Mouse (Mus musculus) urinary bladder, adult 18-20 months (tissue): Measurements from ENCODE around the gene Rph3a.
A peak's percentile ranks its signal among the peaks of the same experiment; 100 is the strongest.

Experiments
- DNase-seq, 2 experiments: peaks; one replicate each; pipeline ENCODE4 v3.0.0; 2022; ENCODE audit warnings: low spot score in 2 of 2, mixed read lengths in 2 of 2

Gene Rph3a

DNA sequence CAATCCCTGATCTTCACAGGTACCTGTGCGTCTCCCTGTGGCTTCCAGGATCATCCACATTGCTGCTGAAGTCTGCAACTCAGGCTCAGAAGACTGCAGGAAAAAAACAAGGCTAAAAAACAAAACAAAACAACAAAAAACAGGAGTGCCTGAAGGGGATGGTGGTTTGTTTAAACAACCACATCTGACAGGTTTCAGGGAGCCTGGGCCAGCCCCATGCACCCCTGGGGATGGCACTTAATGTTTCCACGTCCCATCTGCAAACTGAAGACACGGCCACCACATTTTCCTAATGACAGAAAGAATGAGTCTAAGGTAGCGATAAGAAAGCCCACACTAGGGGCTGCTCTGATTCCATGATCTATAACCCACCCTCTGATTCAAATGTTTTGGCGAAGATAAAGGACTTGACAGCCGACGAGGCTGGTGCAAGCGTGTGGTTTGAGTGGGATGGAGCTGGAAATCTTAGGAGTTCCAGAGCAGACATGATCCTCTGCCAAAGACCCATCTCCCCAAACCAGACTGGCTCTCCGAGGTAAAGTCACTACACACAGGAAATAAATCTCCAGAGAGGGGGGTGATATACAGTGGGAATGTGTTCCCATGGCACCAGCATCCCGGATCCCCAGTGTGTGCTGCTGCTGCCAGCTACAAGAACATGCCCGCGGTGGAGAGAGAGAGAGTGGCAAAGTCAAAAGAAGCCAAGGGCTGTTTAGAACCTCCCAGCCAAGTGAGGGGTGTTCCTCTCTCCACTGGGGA is at the start of gene Rph3a:
Gene Rph3a, minus strand, starts transcription at position 282 of the 759 bp plus-strand sequence.
- no peak for DNase-seq

DNA sequence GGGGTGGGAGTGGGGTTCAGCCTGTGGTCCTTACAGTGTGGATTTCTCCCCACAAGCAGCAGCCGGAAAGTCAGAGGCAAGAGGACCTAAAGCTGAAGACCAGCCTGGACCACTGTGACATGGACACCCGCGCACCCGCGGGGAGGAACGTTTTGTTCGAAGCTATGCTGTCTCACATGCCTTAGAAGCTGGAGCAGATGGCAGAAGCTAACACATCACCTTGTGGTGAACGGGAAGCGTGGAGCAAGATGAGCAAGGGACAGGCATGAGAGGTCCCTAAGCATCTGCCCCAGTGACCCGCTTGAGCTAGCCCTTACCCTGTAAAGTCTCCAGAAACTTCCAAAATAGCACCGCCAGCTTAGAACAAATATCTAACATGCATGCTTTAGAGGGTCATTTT is 48.4 kb upstream of the Rph3a start:
- DNase-seq: no peak

DNA sequence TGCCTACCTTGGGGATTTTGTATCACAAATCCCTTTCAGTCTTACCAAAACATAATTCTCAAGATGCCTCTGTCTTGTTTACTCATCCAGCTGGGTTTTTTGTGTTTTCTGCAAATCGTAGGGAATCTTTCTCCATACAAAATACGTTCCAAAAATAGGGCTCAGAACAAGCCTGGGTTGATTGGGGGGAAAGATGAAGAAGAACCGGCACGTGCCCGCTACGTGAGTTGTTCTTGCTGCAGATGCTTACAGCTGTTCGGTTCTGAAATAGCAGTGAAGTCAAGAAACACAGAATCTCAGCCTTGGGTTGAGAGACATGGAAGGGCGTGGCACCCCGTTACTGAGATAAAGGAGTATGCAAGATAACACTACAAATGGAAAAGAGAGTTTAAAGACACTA is 44.0 kb upstream of the Rph3a start:
- DNase-seq: no peak

- no peak for DNase-seq
Observed at GRCm38 (mm10) chr5:121041791-121042190, 31.9 kb upstream of the Rph3a start.

GRCm38 (mm10) chr5:121039465-121039864 is 29.6 kb upstream of the Rph3a start:
- no peak for DNase-seq

- DNase-seq: no peak
Observed at GRCm38 (mm10) chr5:121030161-121030560, 20.3 kb upstream of the Rph3a start.

DNA sequence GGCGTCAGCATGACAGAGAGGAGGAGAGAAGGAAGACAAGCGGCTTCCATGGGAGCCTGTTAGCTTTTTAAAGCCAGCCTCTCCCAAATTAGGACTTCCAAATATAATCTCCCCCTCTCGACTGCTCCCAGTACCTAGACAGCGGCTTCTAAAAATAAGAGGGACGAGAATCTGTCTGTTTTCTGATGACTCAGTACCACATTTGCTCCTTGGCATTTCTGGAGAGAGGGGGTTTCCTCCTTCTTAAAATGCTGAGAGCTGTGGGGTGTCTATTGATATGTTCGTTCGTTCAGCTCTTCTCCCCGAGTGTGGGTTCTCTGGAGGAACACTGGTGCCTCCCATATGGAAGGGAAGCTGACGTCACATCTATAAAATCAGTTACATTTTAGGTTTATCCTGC is 9.6 kb upstream of the Rph3a start:
- DNase-seq: no peak

DNA sequence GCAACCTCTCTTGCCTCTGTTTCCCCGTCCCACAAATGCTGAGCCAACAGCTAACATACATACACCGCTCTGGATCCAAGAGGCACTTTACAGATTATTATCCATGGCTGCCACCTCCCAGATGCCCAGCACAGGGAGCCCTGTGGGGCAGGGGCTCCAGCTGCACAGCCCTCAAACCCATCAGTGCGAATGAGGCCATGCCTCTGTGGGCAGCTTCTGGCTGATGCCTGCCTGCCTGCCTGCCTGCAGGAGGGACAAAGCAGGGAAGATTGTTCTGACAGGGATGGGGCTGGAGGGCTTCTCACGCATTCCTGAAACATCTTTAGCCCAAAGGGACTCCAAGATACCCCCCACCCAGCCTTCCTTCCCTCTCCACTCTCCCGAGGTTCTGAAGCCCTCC is 7.8 kb upstream of the Rph3a start:
- DNase-seq: no peak

- DNase-seq: no peak
Observed at GRCm38 (mm10) chr5:121016405-121016804, 6.5 kb upstream of the Rph3a start.

DNA sequence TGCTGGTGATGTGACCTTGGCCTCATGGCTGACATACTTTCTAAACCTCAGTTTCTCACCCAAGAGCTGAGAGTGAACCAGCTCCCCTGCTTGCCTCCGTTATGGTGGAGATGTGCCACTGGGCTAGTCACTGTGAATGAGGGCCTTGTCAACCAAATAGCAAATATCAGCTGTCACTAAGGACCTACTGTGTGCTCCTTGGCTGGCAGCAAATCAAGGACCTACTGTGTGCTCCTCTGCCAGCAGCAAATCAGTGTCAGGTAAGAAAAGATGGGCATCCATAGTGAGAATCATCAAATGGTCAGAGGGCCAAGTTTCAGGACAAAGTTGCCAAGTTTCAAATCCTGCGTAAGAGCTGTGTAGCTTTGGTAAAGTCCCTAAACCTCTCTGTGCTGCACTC is 4.6 kb upstream of the Rph3a start:
- no peak for DNase-seq

GRCm38 (mm10) chr5:121011962-121012361 is 2.1 kb upstream of the Rph3a start:
- DNase-seq: no peak

DNA sequence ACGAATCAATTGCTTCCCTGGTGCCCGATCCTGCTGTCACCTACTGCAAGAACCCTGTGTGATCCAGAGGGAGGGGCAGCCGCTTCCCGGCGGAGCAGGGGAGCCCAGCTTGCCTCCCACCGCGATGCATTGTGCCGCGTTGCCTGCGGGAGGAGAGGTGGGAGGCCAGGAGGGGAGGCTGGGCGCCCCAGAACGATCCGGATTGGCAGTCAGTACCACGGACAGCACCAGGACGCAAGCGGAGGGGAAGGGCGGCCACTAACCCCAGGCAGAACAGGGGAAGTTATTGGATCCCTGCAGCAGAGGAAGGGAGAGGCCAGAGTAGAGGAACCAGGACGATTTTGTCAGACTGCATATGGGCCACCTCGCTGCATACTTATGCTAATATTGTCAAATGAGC is 486 bp downstream of the Rph3a start:
- peak in 1 of 2 experiments; percentile 27 for DNase-seq

DNA sequence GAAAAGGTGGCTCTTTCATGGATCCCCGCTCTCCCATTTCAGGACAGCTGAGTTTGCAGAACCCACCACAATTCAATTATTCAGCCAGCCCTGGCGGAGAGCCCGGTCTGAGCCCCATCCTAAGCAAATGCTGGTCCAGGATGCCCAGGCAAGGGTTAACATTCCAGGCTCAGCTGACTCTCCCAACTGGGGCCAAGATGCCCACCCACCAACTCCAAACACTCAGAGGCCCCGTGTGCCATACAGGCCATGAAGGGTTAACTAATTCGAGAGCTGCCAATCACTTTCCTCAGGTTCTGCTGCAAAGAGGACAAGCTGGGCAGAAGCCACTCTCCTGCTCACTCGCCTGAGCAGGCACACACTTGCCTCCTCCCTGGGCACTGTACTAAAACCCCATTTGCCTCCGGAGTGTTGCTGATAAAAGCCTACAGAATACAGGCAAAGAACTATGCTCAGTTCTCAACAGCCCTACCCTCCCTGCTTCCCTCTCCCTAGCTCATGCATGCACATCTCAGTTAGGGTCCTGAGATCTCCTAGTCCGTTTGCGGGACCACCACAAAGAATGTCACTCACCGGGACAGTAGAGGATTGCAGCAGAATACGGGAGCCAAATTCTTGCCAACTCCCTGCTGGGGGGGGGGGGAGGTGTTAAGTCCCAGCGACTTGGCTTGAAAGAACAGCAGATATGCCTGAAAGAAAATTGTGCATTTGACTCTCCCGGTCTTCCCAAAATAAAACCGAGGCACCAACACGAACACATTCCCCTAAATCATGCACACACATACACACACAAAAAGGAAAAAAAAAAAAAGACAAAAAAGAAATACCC is 1.3 kb downstream of the Rph3a start:
- no peak for DNase-seq

DNA sequence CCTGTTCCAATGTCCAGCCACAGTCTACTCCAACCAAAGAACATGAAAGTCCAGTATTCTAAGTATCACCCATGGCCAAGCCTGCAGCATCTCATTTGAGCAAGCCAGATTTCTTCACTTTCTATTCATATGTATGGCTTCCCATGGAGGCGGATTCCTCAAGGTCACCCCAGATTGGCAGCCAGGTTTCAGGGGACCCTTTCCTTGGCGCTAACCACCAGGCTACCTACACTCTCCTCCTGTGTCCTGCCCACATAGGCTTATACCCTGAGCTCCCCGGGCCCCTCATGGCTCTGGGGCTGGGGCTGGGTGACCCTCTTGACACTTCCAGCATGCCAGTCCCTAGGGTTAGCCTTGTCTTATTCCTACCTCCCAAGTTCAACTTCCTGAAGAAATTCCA is 2.3 kb downstream of the Rph3a start:
- DNase-seq: no peak

GRCm38 (mm10) chr5:121007130-121007529 is 2.8 kb downstream of the Rph3a start:
- DNase-seq: no peak

GRCm38 (mm10) chr5:121006176-121006575 is 3.7 kb downstream of the Rph3a start:
- DNase-seq: no peak

GRCm38 (mm10) chr5:121003781-121004180 is 6.1 kb downstream of the Rph3a start:
- no peak for DNase-seq

GRCm38 (mm10) chr5:120999573-120999972 is 10.3 kb downstream of the Rph3a start:
- DNase-seq: no peak

DNA sequence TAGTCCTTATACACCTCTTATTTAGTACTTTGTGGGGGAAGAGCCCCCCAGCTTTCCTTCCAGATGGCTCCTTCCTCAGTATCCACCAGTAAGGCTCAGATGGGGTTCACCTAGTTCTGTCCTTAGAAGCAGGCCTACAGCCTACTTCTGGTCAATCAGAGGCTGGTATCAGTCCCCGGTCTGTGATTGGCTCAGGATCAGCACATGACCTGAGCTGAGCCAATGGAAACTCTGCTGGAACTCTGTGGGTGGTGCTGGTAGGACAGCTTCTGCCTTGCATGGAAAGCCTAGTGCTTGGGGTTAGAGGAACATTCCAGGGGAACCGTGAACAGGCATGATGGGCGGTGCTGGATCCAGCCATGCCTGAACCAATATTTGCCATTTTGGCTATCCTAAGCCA is 21.5 kb downstream of the Rph3a start:
- no peak for DNase-seq

GRCm38 (mm10) chr5:120983029-120983428 is 26.9 kb downstream of the Rph3a start:
- DNase-seq: no peak

DNA sequence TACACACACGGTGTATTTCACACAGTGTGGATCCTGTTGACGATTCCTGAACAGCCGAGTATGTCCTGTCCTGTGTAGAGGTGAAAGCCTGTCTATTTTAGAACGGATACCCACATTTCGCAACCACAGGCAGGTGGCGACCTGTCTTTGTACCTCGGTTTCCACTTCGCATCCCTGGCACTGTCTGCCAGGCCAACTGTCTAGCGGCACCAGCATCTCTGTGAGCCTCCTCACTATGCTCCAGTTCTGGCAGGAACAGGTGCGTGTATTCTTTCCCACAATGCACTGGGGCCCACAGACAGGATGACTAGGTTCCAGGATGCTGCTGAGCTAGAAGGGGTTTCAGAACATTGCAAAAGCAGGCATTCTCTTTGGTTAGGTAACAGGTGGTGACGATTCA is 28.7 kb downstream of the Rph3a start:
- no peak for DNase-seq

GRCm38 (mm10) chr5:120980116-120980515 is 29.8 kb downstream of the Rph3a start:
- no peak for DNase-seq

- DNase-seq: no peak
Observed at GRCm38 (mm10) chr5:120976138-120976537, 33.8 kb downstream of the Rph3a start.
